ENCODE assay signal across 22 mouse cellular contexts in genomic region chr1:155715366-155715765, GRCm38 (mm10).
DNase-seq lines count a peak whose midpoint lies in the region; ATAC-seq lines count a peak whose summit lies in the region.
"Had no signal": no experiment of that assay in that cellular context is flagged by ENCODE, and none has a peak within 500 bp of the region (broad histone marks: within the 10 kb centered on the region; RNA-seq: fewer than 3 reads in every experiment).

No protein-coding gene starts in this region.

- DNase-seq in frontal cortex, postnatal 10 days (ENCODE audit: low spot score in 2 of 2): no peak
- DNase-seq in right cerebral cortex, adult 18-20 months: peak; percentile 30
- no peak for DNase-seq in right cerebral cortex, adult 2 months (ENCODE audit: low spot score in 2 of 2)
- peak; percentile 58 for DNase-seq in brain, adult 2 months (ENCODE audit: low read depth, low spot score)
- DNase-seq in telencephalon, adult 2 months (ENCODE audit: low read depth, low spot score): peak; percentile 34
- DNase-seq in T-cell, adult 2 months (ENCODE audit: low spot score): no peak
- DNase-seq in heart, adult 11 months: no peak
- DNase-seq: adrenal gland, adult 2 months; adrenal gland, adult 8-10 months; adrenal gland, postnatal 10 days; adrenal gland, postnatal 14 days; adrenal gland, postnatal 25 days; adrenal gland, postnatal 36 days; B cell, adult 2 months; cerebellum, adult 11 months; cerebellum, adult 11-12 months; cerebellum, adult 18-20 months; cerebellum, adult 2 months had no signal

- peak; percentile 76 for ATAC-seq in frontal cortex, adult (ENCODE audit: low TSS enrichment)
- ATAC-seq: activated CD4-positive, CD25-positive, alpha-beta regulatory T cell, adult 4 months; CD4-positive, CD25-positive, alpha-beta regulatory T cell, adult 4 months; Patski had no signal

Comparison
In these comparisons a context has a peak if more than half of its experiments do, and no peak if none do; other contexts are left out.
1. DNase-seq: peak in right cerebral cortex, adult 18-20 months (single experiment), brain, adult 2 months (single experiment) and telencephalon, adult 2 months (single experiment); none in frontal cortex, postnatal 10 days (0 of 2), right cerebral cortex, adult 2 months (0 of 2), T-cell, adult 2 months (single experiment) and heart, adult 11 months (single experiment).